Mouse (Mus musculus) activated CD4-positive, CD25-positive, alpha-beta regulatory T cell, adult 4 months (primary cell): ENCODE results near the gene Adcyap1r1. TPM values are rescaled to one million over a fixed set of nuclear protein-coding genes. Genes with fewer than 3 reads are reported as not detected.

ENCODE experiments used
- ATAC-seq: one replicate; pipeline ENCODE4 v1.8.0; 2017
- polyA plus RNA-seq, 2 experiments: library from polyadenylated mRNA; unstranded; fragments of 100-300 nt; shearing (Covaris generic); gene quantifications; one replicate each; pipeline ENCODE4 v1.2.1; 2017

The Adcyap1r1 gene
- polyA plus RNA-seq, 2 experiments from 2014 or later = not detected

- ATAC-seq = no peak
Observed at GRCm38 (mm10) chr6:55448976-55449678, 2.7 kb upstream of the Adcyap1r1 start.

- no peak for ATAC-seq
Observed at GRCm38 (mm10) chr6:55452381-55452780, 603 bp downstream of the Adcyap1r1 start.

- ATAC-seq = no peak
Observed at GRCm38 (mm10) chr6:55453548-55453947, 1.8 kb downstream of the Adcyap1r1 start.

- ATAC-seq = no peak
Observed at GRCm38 (mm10) chr6:55455641-55456040, 3.9 kb downstream of the Adcyap1r1 start.

GRCm38 (mm10) chr6:55457727-55458126 lies 5.9 kb downstream of the Adcyap1r1 start:
- ATAC-seq = no peak

- ATAC-seq = no peak
Observed at GRCm38 (mm10) chr6:55458156-55458555, 6.4 kb downstream of the Adcyap1r1 start.

GRCm38 (mm10) chr6:55459545-55460397 lies 8.0 kb downstream of the Adcyap1r1 start:
- no peak for ATAC-seq

GRCm38 (mm10) chr6:55461141-55461540 lies 9.4 kb downstream of the Adcyap1r1 start:
- no peak for ATAC-seq

- no peak for ATAC-seq
Observed at GRCm38 (mm10) chr6:55461678-55462077, 9.9 kb downstream of the Adcyap1r1 start.

- ATAC-seq = no peak
Observed at GRCm38 (mm10) chr6:55462394-55462793, 10.6 kb downstream of the Adcyap1r1 start.

GRCm38 (mm10) chr6:55463966-55464365 lies 12.2 kb downstream of the Adcyap1r1 start:
- ATAC-seq = no peak

GRCm38 (mm10) chr6:55465311-55465710 lies 13.5 kb downstream of the Adcyap1r1 start:
- no peak for ATAC-seq

- ATAC-seq = no peak
Observed at GRCm38 (mm10) chr6:55466301-55466761, 14.6 kb downstream of the Adcyap1r1 start.

- no peak for ATAC-seq
Observed at GRCm38 (mm10) chr6:55470691-55471090, 18.9 kb downstream of the Adcyap1r1 start.

GRCm38 (mm10) chr6:55472381-55472780 lies 20.6 kb downstream of the Adcyap1r1 start:
- ATAC-seq = no peak

GRCm38 (mm10) chr6:55480988-55481387 lies 29.2 kb downstream of the Adcyap1r1 start:
- ATAC-seq = no peak

GRCm38 (mm10) chr6:55482471-55482870 lies 30.7 kb downstream of the Adcyap1r1 start:
- ATAC-seq = no peak

GRCm38 (mm10) chr6:55483360-55483759 lies 31.6 kb downstream of the Adcyap1r1 start:
- no peak for ATAC-seq

- no peak for ATAC-seq
Observed at GRCm38 (mm10) chr6:55484224-55484623, 32.4 kb downstream of the Adcyap1r1 start.

GRCm38 (mm10) chr6:55485216-55485615 lies 33.4 kb downstream of the Adcyap1r1 start:
- ATAC-seq = no peak

GRCm38 (mm10) chr6:55487726-55488125 lies 35.9 kb downstream of the Adcyap1r1 start:
- ATAC-seq = no peak

GRCm38 (mm10) chr6:55496201-55496600 lies 44.4 kb downstream of the Adcyap1r1 start:
- ATAC-seq = no peak

GRCm38 (mm10) chr6:55498753-55499152 lies 47.0 kb downstream of the Adcyap1r1 start:
- no peak for ATAC-seq

- no peak for ATAC-seq
Observed at GRCm38 (mm10) chr6:55501061-55501460, 49.3 kb downstream of the Adcyap1r1 start.
